Mouse (Mus musculus): Measurements from ENCODE around the gene Dtx3l.
"Not testable (repeated sequence)": the region's sequence is repeated elsewhere in the genome, so short reads cannot be mapped to it uniquely, and the experiment has no call there.

Gene Dtx3l

GRCm38 (mm10) chr16:35932179-35933055 lies 6.5 kb downstream of the Dtx3l start:
- no peak for DNase-seq (ENCODE audit: low spot score in 2 of 2)

- no peak for DNase-seq (ENCODE audit: low spot score in 2 of 2)
These were observed 14.6 kb downstream of the Dtx3l start for GRCm38 (mm10) chr16:35924341-35924740.

GRCm38 (mm10) chr16:35923546-35924198 lies 15.3 kb downstream of the Dtx3l start:
- no peak for DNase-seq (ENCODE audit: low spot score in 2 of 2)

- no peak for DNase-seq (ENCODE audit: low spot score in 2 of 2)
These were observed 16.6 kb downstream of the Dtx3l start for GRCm38 (mm10) chr16:35922301-35922895.

GRCm38 (mm10) chr16:35921676-35922235 lies 17.2 kb downstream of the Dtx3l start:
- no peak for DNase-seq (ENCODE audit: low spot score in 2 of 2)

- DNase-seq (ENCODE audit: low spot score in 2 of 2) = no peak
These were observed 20.0 kb downstream of the Dtx3l start for GRCm38 (mm10) chr16:35918721-35919543.

- DNase-seq (ENCODE audit: low spot score in 2 of 2) = no peak
These were observed 24.6 kb downstream of the Dtx3l start for GRCm38 (mm10) chr16:35914301-35914700.

- DNase-seq (ENCODE audit: low spot score in 2 of 2) = no peak
These were observed 25.4 kb downstream of the Dtx3l start for GRCm38 (mm10) chr16:35913526-35913925.

- no peak for DNase-seq (ENCODE audit: low spot score in 2 of 2)
These were observed 27.5 kb downstream of the Dtx3l start for GRCm38 (mm10) chr16:35911449-35911848.

- no peak for DNase-seq (ENCODE audit: low spot score in 2 of 2)
These were observed 31.3 kb downstream of the Dtx3l start for GRCm38 (mm10) chr16:35907432-35908201.

GRCm38 (mm10) chr16:35906887-35907286 lies 32.1 kb downstream of the Dtx3l start:
- DNase-seq (ENCODE audit: low spot score in 2 of 2) = no peak

GRCm38 (mm10) chr16:35905819-35906485 lies 33.0 kb downstream of the Dtx3l start:
- DNase-seq (ENCODE audit: low spot score in 2 of 2) = no peak

GRCm38 (mm10) chr16:35905355-35905754 lies 33.6 kb downstream of the Dtx3l start:
- no peak for DNase-seq (ENCODE audit: low spot score in 2 of 2)

- DNase-seq (ENCODE audit: low spot score in 2 of 2) = no peak
These were observed 34.7 kb downstream of the Dtx3l start for GRCm38 (mm10) chr16:35904121-35904736.

GRCm38 (mm10) chr16:35903014-35903640 lies 35.8 kb downstream of the Dtx3l start:
- DNase-seq (ENCODE audit: low spot score in 2 of 2) = no peak

GRCm38 (mm10) chr16:35900541-35900940 lies 38.4 kb downstream of the Dtx3l start:
- DNase-seq (ENCODE audit: low spot score in 2 of 2) = no peak

- no peak for DNase-seq (ENCODE audit: low spot score in 2 of 2)
These were observed 44.0 kb downstream of the Dtx3l start for GRCm38 (mm10) chr16:35894997-35895396.

GRCm38 (mm10) chr16:35891603-35892002 lies 47.3 kb downstream of the Dtx3l start:
- DNase-seq (ENCODE audit: low spot score in 2 of 2) = not testable (repeated sequence)

- DNase-seq (ENCODE audit: low spot score in 2 of 2) = no peak
These were observed 48.3 kb downstream of the Dtx3l start for GRCm38 (mm10) chr16:35890645-35891044.

Data from frontal cortex, postnatal 10 days (tissue).